Mouse (Mus musculus) liver, embryonic 14.5 days (tissue): ENCODE measurements around the gene Magi1. TPM values are rescaled to one million over a fixed set of nuclear protein-coding genes. Genes with fewer than 3 reads are reported as not detected.

Experiments used
- ATAC-seq: fragments of 200-750 bp; cut with Nextera tagmentation; 2 replicates; pipeline ENCODE4 v1.8.0; 2017; ENCODE audit warnings: moderate number of reproducible peaks, mild to moderate bottlenecking, moderate library complexity; ENCODE audit not compliant: insufficient read depth
- DNase-seq, 3 experiments: peaks; one replicate each; pipeline ENCODE4 v3.0.0-alpha.2; 2012 to 2013; ENCODE audit warnings: low read depth in 3 of 3, low spot score in 3 of 3
- H3K27ac ChIP-seq: fragments of 300-500 bp; sonication (generic); 2 replicates; pipeline ENCODE4 v1.5.1; 2014; ENCODE audit warnings: moderate library complexity, mild to moderate bottlenecking, control low read depth, inconsistent platforms
- H3K27me3 ChIP-seq: fragments of 300-500 bp; sonication (generic); 2 replicates; pipeline ENCODE4 v1.6.1; 2014; ENCODE audit warnings: mild to moderate bottlenecking, low read length, moderate library complexity; ENCODE audit not compliant: control insufficient read depth, insufficient read depth
- H3K36me3 ChIP-seq: fragments of 300-500 bp; sonication (generic); replicated peaks from 2 replicates; pipeline ENCODE4 v1.6.1; 2014; ENCODE audit warnings: low read depth; ENCODE audit not compliant: control insufficient read depth, insufficient read depth
- H3K4me1 ChIP-seq, 2 experiments: fragments of 200-500 bp in 1 of 2; fragments of 300-500 bp in 1 of 2; sonication (generic) in 1 of 2; replicated peaks; 2 replicates each; pipeline ENCODE4 v1.6.1; 2012 to 2014; ENCODE audit warnings: antibody characterized with exemption in 1 of 2, inconsistent platforms in 1 of 2, low read length in 1 of 2; ENCODE audit not compliant: control insufficient read depth in 2 of 2, insufficient read depth in 2 of 2
- H3K4me2 ChIP-seq: fragments of 300-500 bp; sonication (generic); 2 replicates; pipeline ENCODE4 v1.6.1; 2014; ENCODE audit warnings: low read depth, mild to moderate bottlenecking, control low read depth, moderate library complexity
- H3K4me3 ChIP-seq, 2 experiments: fragments of 200-500 bp in 1 of 2; fragments of 300-500 bp in 1 of 2; sonication (generic) in 1 of 2; 2 replicates each; pipeline ENCODE4 v1.5.1; 2012 to 2014; ENCODE audit warnings: low read depth in 2 of 2, low read length in 2 of 2, mild to moderate bottlenecking in 2 of 2, control low read depth in 1 of 2, inconsistent platforms in 1 of 2, moderate library complexity in 1 of 2; ENCODE audit not compliant: insufficient read depth in 1 of 2
- H3K9ac ChIP-seq: fragments of 300-500 bp; sonication (generic); replicated peaks from 2 replicates; pipeline ENCODE4 v1.6.1; 2014; ENCODE audit warnings: mild to moderate bottlenecking, control low read depth, moderate library complexity
- H3K9me3 ChIP-seq: fragments of 300-500 bp; sonication (generic); 2 replicates; pipeline ENCODE4 v1.6.1; 2016; ENCODE audit warnings: low read length, mixed read lengths; ENCODE audit not compliant: control insufficient read depth
- CTCF ChIP-seq: IDR thresholded peaks from 2 replicates; pipeline ENCODE4 v1.5.1; 2016; ENCODE audit warnings: antibody characterized with exemption, low read depth, control low read depth
- EP300 ChIP-seq: IDR thresholded peaks from 2 replicates; pipeline ENCODE4 v1.6.1; 2016; ENCODE audit warnings: antibody characterized with exemption, low read depth
- WGBS: fragments of 180-500 bp; shearing (Covaris S2); extraction: QIAGEN DNeasy Blood & Tissue Kit; methylation state at CpG from one replicate; pipeline ENCODE4 v1.1.7; 2014; ENCODE audit not compliant: insufficient replicate concordance; 5-methylcytosine and 5-hydroxymethylcytosine counted together
- polyA plus RNA-seq, 2 experiments: library from polyadenylated mRNA; depleted of rRNA in 1 of 2; stranded (reverse) in 1 of 2; unstranded in 1 of 2; fragments of >200 nt; fragmentation: Nextera tagmentation in 1 of 2; extraction: Ambion mirVana in 1 of 2; gene quantifications; 2 replicates each; pipeline versions ENCODE4 v1.2.1 to v1.2.3; 2012 to 2014

Gene Magi1
- polyA plus RNA-seq, 2 experiments = 1.1 to 1.3 TPM

DNA sequence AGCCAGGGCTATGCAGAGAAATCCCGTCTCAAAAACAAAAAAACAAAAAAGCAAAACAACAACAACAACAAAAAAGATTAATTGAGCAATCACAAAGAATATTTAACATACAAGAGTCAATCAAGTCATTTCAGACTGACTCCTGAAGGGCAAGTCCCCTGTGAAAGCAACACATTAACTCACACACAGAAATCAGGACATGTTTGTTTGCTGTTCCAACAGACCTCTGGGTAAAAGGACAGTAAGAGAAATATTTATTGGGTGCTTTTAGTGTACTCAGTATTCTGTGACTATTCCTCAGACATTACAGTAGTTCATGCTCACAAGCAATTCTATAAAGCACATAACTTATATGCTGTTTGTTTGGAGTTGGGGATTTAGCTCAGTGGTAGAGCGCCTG is 23.7 kb downstream of the Magi1 start:
- Histone ChIP-seq H3K4me1 (peaks cover 0 to 11% of the 10 kb centered on the region in 2 experiments; a peak in 2 of 4 replicates), H3K9ac (no peak overlapping the region), H3K27ac (no peak overlapping the region), H3K9me3 (no peaks in the 10 kb centered on the region), H3K4me2 (no peak overlapping the region), H3K36me3 (no peaks in the 10 kb centered on the region), H3K4me3 (no peak overlapping the region), H3K27me3 (no peaks in the 10 kb centered on the region)
- DNase-seq (no peak), ATAC-seq (no peak)
- TF ChIP-seq CTCF = no peak
- TF ChIP-seq EP300 = no peak
- 56% methylated on average over 2 of the region's 2 CpGs for WGBS

DNA sequence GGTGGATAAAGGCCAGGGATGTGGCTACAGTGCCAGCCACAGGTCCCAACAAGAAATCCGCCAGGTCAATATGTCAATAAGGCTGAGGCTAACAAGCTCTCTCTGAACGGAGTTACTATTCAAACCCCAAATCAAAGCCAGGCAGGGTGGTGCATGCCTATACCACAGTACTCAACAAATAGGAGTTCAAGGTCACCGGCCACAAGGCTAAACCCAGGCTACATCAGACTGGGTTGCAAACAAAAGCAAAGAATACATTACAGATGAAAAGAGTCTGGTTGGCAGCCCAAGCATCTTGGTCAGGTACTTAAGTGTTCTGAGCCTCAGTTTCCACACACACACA is 25.9 kb downstream of the Magi1 start:
- H3K27me3 ChIP-seq = no peaks in the 10 kb centered on the region
- TF ChIP-seq EP300 (no peak), CTCF (no peak)
- WGBS = 59% methylated on average over 3 of the region's 3 CpGs
- no peak overlapping the region for H3K27ac ChIP-seq
- DNase-seq (peak in 2 of 3 experiments; percentile 3 to 12), ATAC-seq (peak; percentile 21; the same call in 1 of the 2 replicates)
- no peaks in the 10 kb centered on the region for H3K9me3 ChIP-seq
- H3K36me3 ChIP-seq = no peaks in the 10 kb centered on the region
- no peak overlapping the region for H3K4me2 ChIP-seq
- no peak overlapping the region for H3K4me3 ChIP-seq
- H3K9ac ChIP-seq = no peak overlapping the region
- peaks cover 0 to 23% of the 10 kb centered on the region in 2 experiments; a peak in 2 of 4 replicates for H3K4me1 ChIP-seq

DNA sequence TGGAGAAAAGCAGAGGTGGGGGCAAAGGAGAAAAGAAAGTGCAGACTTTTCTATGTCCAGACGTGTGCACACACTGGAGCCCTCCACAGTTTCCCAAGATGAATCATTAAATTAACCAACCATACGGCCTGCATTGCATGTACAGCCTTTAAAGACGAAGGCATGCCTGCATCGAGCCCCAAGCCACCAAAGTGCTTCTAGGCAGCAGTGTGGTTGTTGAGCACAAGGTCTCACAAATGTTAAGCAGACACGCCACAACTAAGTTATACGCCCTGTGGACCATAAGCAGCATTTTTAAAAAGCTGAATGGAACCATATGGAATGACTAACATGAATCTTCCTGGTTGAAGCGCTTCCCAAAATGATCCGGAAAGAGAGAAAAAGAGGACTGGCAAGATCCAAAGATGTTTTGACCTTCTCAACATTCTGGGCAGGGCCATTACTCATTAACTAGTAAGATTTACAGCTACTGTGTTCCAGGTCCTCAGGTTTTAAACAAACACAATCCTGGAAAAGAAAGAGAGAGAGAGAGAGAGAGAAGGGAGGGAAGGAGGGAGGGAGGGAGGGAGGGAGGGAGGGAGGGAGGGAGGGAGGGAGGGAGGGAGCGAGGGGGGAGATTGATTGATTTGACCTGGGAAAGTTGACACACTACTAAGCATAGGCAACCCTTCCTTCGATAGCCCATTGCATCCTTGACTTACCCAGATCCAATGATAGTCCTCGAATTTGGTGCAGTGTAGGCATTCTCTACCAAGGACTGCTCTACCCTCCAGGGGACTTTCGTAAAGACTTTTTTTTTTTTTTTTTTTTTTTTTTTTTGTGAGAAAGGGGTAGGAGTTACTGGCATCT is 26.5 kb downstream of the Magi1 start:
- Histone ChIP-seq H3K4me3 (no peak overlapping the region), H3K27me3 (no peaks in the 10 kb centered on the region), H3K4me2 (peak overlapping the region; percentile 32; the same call in 1 of the 2 replicates), H3K36me3 (no peaks in the 10 kb centered on the region), H3K9me3 (no peaks in the 10 kb centered on the region), H3K27ac (no peak overlapping the region), H3K9ac (no peak overlapping the region), H3K4me1 (peaks cover 0 to 23% of the 10 kb centered on the region in 2 experiments; a peak in 2 of 4 replicates)
- WGBS = 53% methylated on average over 12 of the region's 12 CpGs
- no peak for TF ChIP-seq CTCF
- no peak for TF ChIP-seq EP300
- DNase-seq = no peak
- no peak; the same call in 1 of the 2 replicates for ATAC-seq

DNA sequence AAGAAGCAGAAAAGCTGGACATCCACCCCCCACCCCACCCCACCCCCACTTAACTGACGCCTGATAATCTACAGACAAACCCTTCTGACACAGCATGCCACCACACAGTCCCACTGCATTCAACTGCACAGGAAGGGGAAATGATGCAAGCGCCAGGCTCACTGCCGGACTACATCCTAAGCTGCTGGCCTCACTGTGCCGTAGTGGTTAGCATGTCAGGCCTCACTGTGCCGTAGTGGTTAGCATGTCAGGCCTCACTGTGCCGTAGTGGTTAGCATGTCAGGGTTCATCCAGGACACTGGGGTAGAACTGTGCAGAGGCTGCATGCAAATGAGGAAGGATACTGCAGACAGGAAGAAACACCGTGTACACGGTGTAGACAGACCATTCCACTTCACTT is 29.8 kb downstream of the Magi1 start:
- WGBS = 12% methylated on average over 8 of the region's 8 CpGs
- Histone ChIP-seq H3K9me3 (no peaks in the 10 kb centered on the region), H3K36me3 (no peaks in the 10 kb centered on the region), H3K9ac (no peak overlapping the region), H3K27ac (no peak overlapping the region), H3K4me3 (no peak overlapping the region), H3K4me1 (peaks cover 0 to 21% of the 10 kb centered on the region in 2 experiments; a peak in 2 of 4 replicates), H3K4me2 (no peak overlapping the region), H3K27me3 (no peaks in the 10 kb centered on the region)
- TF ChIP-seq CTCF (no peak), EP300 (no peak)
- ATAC-seq (peak; percentile 18; the same call in 1 of the 2 replicates), DNase-seq (no peak)

DNA sequence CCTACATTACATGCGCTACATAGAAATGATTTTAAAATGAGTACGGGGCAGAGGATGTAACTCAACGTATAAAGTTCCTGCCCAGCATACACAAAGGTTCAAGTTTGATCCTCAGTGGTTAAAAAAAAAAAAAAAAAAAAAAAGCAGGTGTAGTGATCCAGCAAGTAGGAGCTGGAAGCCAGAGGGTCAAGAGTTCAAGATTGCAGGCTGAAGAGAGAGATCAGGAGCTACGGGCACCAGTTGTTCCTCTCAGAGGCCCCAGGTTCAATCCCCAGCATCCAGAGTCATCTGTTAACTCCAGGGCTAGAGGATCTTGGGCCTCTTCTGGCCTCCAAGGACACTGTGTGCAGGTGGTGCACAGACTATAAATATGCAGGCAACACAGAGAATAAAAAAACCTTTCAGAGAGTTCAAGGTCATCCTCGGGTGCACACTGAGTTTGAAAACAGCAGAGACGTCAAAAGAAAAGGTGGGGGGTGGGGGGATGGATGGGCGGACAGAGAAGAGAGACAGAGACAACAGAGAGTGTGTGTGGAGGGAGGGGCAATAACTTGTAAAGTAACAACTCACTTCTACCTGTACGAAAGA is 32.3 kb downstream of the Magi1 start:
- TF ChIP-seq CTCF = no peak
- no peak for ATAC-seq
- no peak overlapping the region for H3K9ac ChIP-seq
- no peaks in the 10 kb centered on the region for H3K27me3 ChIP-seq
- no peak overlapping the region for H3K4me2 ChIP-seq
- no peaks in the 10 kb centered on the region for H3K36me3 ChIP-seq
- 55% methylated on average over 8 of the region's 8 CpGs for WGBS
- DNase-seq = no peak
- no peaks in the 10 kb centered on the region for H3K9me3 ChIP-seq
- peaks cover 0 to 17% of the 10 kb centered on the region in 2 experiments; a peak in 2 of 4 replicates for H3K4me1 ChIP-seq
- H3K27ac ChIP-seq = no peak overlapping the region
- H3K4me3 ChIP-seq = no peak overlapping the region
